Mouse (Mus musculus): Measurements from ENCODE around the gene Cyb5r4. TPM values are rescaled to one million over a fixed set of nuclear protein-coding genes. Genes with fewer than 3 reads are reported as not detected.

Cyb5r4 gene
- total RNA-seq, 1 experiment, result 27.9 TPM

DNA sequence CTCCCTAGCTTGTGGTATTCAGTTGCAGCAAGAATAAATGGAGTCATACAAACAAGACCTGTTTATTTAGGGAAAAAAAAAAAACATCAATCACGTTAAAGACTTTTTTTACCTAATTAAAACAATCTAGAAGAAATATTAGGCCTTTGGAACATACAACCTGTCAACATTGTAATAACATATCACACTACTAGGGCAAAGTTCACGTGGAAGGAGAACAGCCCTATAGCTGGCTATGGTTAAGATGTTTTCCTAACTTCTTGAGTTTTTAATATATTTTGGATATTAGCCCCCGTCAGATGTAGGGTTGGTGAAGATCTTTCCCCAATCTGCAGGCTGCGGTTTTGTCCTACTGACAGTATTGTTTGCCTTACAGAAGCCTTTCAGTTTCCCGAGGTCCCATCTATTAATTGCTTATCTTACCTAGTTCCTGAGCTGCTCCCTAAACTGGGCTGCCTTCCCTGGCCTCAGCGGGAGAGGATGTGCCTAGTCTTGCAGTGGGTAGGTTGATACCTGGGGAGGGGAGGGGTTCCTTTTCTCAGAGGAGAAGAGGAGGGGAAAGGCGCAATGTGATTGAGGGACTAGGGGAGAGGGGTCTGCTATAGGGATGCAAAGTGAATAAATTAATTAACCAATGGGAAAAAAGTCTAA is 43.4 kb upstream of the Cyb5r4 start:
- Histone ChIP-seq H3K4me3 (ENCODE audit: insufficient read depth in 1 of 2, low read depth in 1 of 2, low read length in 2 of 2, poor library complexity in 1 of 2, severe bottlenecking in 1 of 2) (no peak overlapping the region), H3K4me1 (ENCODE audit: control insufficient read depth in 2 of 2, insufficient read depth in 2 of 2, low read length in 2 of 2, poor library complexity in 1 of 2) (peaks cover 0 to 2% of the 10 kb centered on the region in 2 experiments; a peak in 1 of 4 replicates), H3K9me3 (ENCODE audit: control insufficient read depth, insufficient read depth, low read depth, low read length) (no peaks in the 10 kb centered on the region), H3K27ac (ENCODE audit: insufficient read depth, low read depth, low read length, poor library complexity, severe bottlenecking) (no peak overlapping the region), H3K36me3 (ENCODE audit: control insufficient read depth, insufficient read depth, low read length, poor library complexity, severe bottlenecking) (no peaks in the 10 kb centered on the region), H3K9ac (ENCODE audit: insufficient read depth, low read depth, low read length, poor library complexity, severe bottlenecking) (no peak overlapping the region)
- DNase-seq (ENCODE audit: low read depth, low spot score), result no peak
- no peak for TF ChIP-seq CHD2 (IDR thresholded peaks at IDR 0.05; ENCODE audit: low read depth, low read length)
- TF ChIP-seq MAFK (IDR thresholded peaks at IDR 0.05; ENCODE audit: insufficient read depth, low read depth, low read length), result no peak
- TF ChIP-seq ZNF384 (IDR thresholded peaks at IDR 0.05; ENCODE audit: low read depth, low read length), result no peak
- TF ChIP-seq HCFC1 (IDR thresholded peaks at IDR 0.05; ENCODE audit: borderline replicate concordance, insufficient read depth, low read length), result no peak
- TF ChIP-seq ZC3H11A (IDR thresholded peaks at IDR 0.05; ENCODE audit: borderline replicate concordance, low read depth, low read length), result no peak
- in situ Hi-C loops (cut with MboI; ENCODE audit: low sequenced_read_pairs in 2 of 2, unreplicated experiment in 2 of 2), result no loop called here

GRCm38 (mm10) chr9:86980048-86980447 is 41.8 kb upstream of the Cyb5r4 start:
- in situ Hi-C loops (cut with MboI; ENCODE audit: low sequenced_read_pairs in 2 of 2, unreplicated experiment in 2 of 2), result no loop called here
- no peak overlapping the region for H3K9ac ChIP-seq (ENCODE audit: insufficient read depth, low read depth, low read length, poor library complexity, severe bottlenecking)
- no peak overlapping the region for H3K27ac ChIP-seq (ENCODE audit: insufficient read depth, low read depth, low read length, poor library complexity, severe bottlenecking)
- H3K36me3 ChIP-seq (ENCODE audit: control insufficient read depth, insufficient read depth, low read length, poor library complexity, severe bottlenecking), result no peaks in the 10 kb centered on the region
- no peaks in the 10 kb centered on the region for H3K9me3 ChIP-seq (ENCODE audit: control insufficient read depth, insufficient read depth, low read depth, low read length)
- peaks cover 0 to 2% of the 10 kb centered on the region in 2 experiments; a peak in 1 of 4 replicates for H3K4me1 ChIP-seq (ENCODE audit: control insufficient read depth in 2 of 2, insufficient read depth in 2 of 2, low read length in 2 of 2, poor library complexity in 1 of 2)
- DNase-seq (ENCODE audit: low read depth, low spot score), result no peak
- H3K4me3 ChIP-seq (ENCODE audit: insufficient read depth in 1 of 2, low read depth in 1 of 2, low read length in 2 of 2, poor library complexity in 1 of 2, severe bottlenecking in 1 of 2), result no peak overlapping the region
- TF ChIP-seq ZC3H11A (IDR thresholded peaks at IDR 0.05; ENCODE audit: borderline replicate concordance, low read depth, low read length) (no peak), CHD2 (IDR thresholded peaks at IDR 0.05; ENCODE audit: low read depth, low read length) (no peak), MAFK (IDR thresholded peaks at IDR 0.05; ENCODE audit: insufficient read depth, low read depth, low read length) (no peak), ZNF384 (IDR thresholded peaks at IDR 0.05; ENCODE audit: low read depth, low read length) (no peak)

GRCm38 (mm10) chr9:86980942-86981341 is 40.9 kb upstream of the Cyb5r4 start:
- Histone ChIP-seq H3K36me3 (ENCODE audit: control insufficient read depth, insufficient read depth, low read length, poor library complexity, severe bottlenecking) (no peaks in the 10 kb centered on the region), H3K9ac (ENCODE audit: insufficient read depth, low read depth, low read length, poor library complexity, severe bottlenecking) (no peak overlapping the region), H3K9me3 (ENCODE audit: control insufficient read depth, insufficient read depth, low read depth, low read length) (no peaks in the 10 kb centered on the region), H3K4me3 (ENCODE audit: insufficient read depth in 1 of 2, low read depth in 1 of 2, low read length in 2 of 2, poor library complexity in 1 of 2, severe bottlenecking in 1 of 2) (no peak overlapping the region), H3K27ac (ENCODE audit: insufficient read depth, low read depth, low read length, poor library complexity, severe bottlenecking) (no peak overlapping the region), H3K4me1 (ENCODE audit: control insufficient read depth in 2 of 2, insufficient read depth in 2 of 2, low read length in 2 of 2, poor library complexity in 1 of 2) (peaks cover 0 to 2% of the 10 kb centered on the region in 2 experiments; a peak in 1 of 4 replicates)
- no peak for TF ChIP-seq ZNF384 (IDR thresholded peaks at IDR 0.05; ENCODE audit: low read depth, low read length)
- no peak for TF ChIP-seq CHD2 (IDR thresholded peaks at IDR 0.05; ENCODE audit: low read depth, low read length)
- no peak for TF ChIP-seq MAFK (IDR thresholded peaks at IDR 0.05; ENCODE audit: insufficient read depth, low read depth, low read length)
- no peak for TF ChIP-seq ZC3H11A (IDR thresholded peaks at IDR 0.05; ENCODE audit: borderline replicate concordance, low read depth, low read length)
- no peak for TF ChIP-seq HCFC1 (IDR thresholded peaks at IDR 0.05; ENCODE audit: borderline replicate concordance, insufficient read depth, low read length)
- in situ Hi-C loops (cut with MboI; ENCODE audit: low sequenced_read_pairs in 2 of 2, unreplicated experiment in 2 of 2), result no loop called here
- no peak for DNase-seq (ENCODE audit: low read depth, low spot score)

DNA sequence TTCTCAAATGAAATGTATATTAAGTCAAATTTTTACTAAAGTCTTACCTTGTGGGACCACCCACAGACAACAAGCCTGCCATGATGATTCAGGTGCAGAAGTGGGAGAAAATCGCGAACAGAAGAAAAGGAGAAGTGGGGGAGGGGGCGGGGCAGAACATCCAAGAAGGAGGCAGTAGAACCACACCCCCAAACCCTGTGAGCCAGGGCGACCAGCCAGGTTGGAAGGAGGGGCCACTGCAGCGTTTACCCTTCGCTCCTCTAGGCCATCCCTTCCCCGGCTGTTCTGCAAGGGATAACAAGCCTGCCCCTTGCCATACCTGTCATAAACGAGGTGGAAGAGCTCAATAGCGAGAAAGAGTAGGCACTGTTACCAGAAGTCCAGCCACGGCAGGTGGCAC is 40.3 kb upstream of the Cyb5r4 start:
- DNase-seq (ENCODE audit: low read depth, low spot score), result no peak
- H3K4me1 ChIP-seq (ENCODE audit: control insufficient read depth in 2 of 2, insufficient read depth in 2 of 2, low read length in 2 of 2, poor library complexity in 1 of 2), result peaks cover 0 to 2% of the 10 kb centered on the region in 2 experiments; a peak in 1 of 4 replicates
- in situ Hi-C loops (cut with MboI; ENCODE audit: low sequenced_read_pairs in 2 of 2, unreplicated experiment in 2 of 2), result no loop called here
- H3K27ac ChIP-seq (ENCODE audit: insufficient read depth, low read depth, low read length, poor library complexity, severe bottlenecking), result no peak overlapping the region
- no peak for TF ChIP-seq ZNF384 (IDR thresholded peaks at IDR 0.05; ENCODE audit: low read depth, low read length)
- no peak for TF ChIP-seq HCFC1 (IDR thresholded peaks at IDR 0.05; ENCODE audit: borderline replicate concordance, insufficient read depth, low read length)
- TF ChIP-seq MAFK (IDR thresholded peaks at IDR 0.05; ENCODE audit: insufficient read depth, low read depth, low read length), result no peak
- TF ChIP-seq ZC3H11A (IDR thresholded peaks at IDR 0.05; ENCODE audit: borderline replicate concordance, low read depth, low read length), result no peak
- no peak for TF ChIP-seq CHD2 (IDR thresholded peaks at IDR 0.05; ENCODE audit: low read depth, low read length)
- H3K9me3 ChIP-seq (ENCODE audit: control insufficient read depth, insufficient read depth, low read depth, low read length), result no peaks in the 10 kb centered on the region
- H3K4me3 ChIP-seq (ENCODE audit: insufficient read depth in 1 of 2, low read depth in 1 of 2, low read length in 2 of 2, poor library complexity in 1 of 2, severe bottlenecking in 1 of 2), result no peak overlapping the region
- H3K9ac ChIP-seq (ENCODE audit: insufficient read depth, low read depth, low read length, poor library complexity, severe bottlenecking), result no peak overlapping the region
- no peaks in the 10 kb centered on the region for H3K36me3 ChIP-seq (ENCODE audit: control insufficient read depth, insufficient read depth, low read length, poor library complexity, severe bottlenecking)

Data from ES-E14 (cell line).